Mouse (Mus musculus) thymus, adult 2 months (tissue): Measurements from ENCODE around the gene Syce3.

Source experiments
- CTCF ChIP-seq: fragments of 200-500 bp; IDR thresholded peaks from 2 replicates; pipeline ENCODE4 v1.5.1; 2012; ENCODE audit warnings: mild to moderate bottlenecking, control low read depth, low read length, moderate library complexity, borderline replicate concordance; ENCODE audit not compliant: control insufficient read depth, poor library complexity, insufficient read depth; ENCODE audit errors: extremely low read depth
- POLR2A ChIP-seq: fragments of 200-500 bp; IDR thresholded peaks from 2 replicates; pipeline ENCODE4 v1.6.1; 2012; ENCODE audit warnings: mild to moderate bottlenecking, low read length, control low read depth, moderate library complexity; ENCODE audit not compliant: control insufficient read depth, poor library complexity, insufficient read depth; ENCODE audit errors: extremely low read depth

DNA sequence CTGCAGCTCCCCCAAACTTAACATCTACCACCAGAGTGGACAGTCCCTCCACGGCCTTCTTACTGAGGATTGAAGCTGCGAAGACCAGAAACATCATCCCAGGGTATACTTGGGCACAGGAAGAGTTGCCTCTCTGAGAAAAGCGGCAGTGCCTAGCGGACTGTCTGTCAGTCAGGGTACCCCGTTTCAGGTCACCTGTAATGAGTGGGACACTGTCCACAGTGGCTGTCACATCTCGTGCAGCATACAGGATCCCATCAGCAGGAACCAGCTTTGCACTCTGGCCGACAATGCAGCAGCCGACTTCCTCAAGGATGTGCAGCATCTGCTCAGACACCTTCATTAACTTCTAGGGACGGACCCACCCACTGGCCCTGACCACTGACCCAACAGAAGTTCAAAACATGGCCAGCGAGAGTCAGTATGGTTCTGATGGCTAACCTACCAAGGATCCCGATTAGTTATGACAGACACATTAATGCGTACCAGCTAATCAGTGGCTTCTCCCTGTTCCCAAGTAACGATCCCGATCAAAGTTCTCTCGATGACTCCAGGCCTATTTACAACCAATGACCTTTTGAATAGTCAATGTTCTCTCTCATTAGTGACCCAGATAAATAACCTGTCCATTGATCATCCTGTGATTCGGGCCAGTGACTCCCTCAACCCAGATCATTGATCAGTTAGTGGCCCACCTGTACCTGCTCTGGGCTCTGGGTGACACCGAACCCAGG lies 35.3 kb downstream of the Syce3 start:
- TF ChIP-seq CTCF: no peak
- TF ChIP-seq POLR2A: no peak
